Mouse (Mus musculus) thymus, postnatal 25 days (tissue): ENCODE data around the gene Appbp2.
A peak's percentile ranks its signal among the peaks of the same experiment; 100 is the strongest.
"Not testable (repeated sequence)": the region's sequence is repeated elsewhere in the genome, so short reads cannot be mapped to it uniquely, and the experiment has no call there.

ENCODE experiments used
- DNase-seq: peaks from one replicate; pipeline ENCODE4 v3.0.0; 2022

Appbp2 gene

GRCm38 (mm10) chr11:85219014-85219413, 15.9 kb downstream of the Appbp2 start:
- DNase-seq: no peak

GRCm38 (mm10) chr11:85214679-85215078, 20.3 kb downstream of the Appbp2 start:
- no peak for DNase-seq

GRCm38 (mm10) chr11:85213215-85213614, 21.7 kb downstream of the Appbp2 start:
- no peak for DNase-seq

GRCm38 (mm10) chr11:85211151-85211550, 23.8 kb downstream of the Appbp2 start:
- DNase-seq: no peak

GRCm38 (mm10) chr11:85206231-85206630, 28.7 kb downstream of the Appbp2 start:
- DNase-seq: no peak

- DNase-seq: no peak
Measured at GRCm38 (mm10) chr11:85198906-85199305, 36.0 kb downstream of the Appbp2 start.

GRCm38 (mm10) chr11:85196046-85196445, 38.9 kb downstream of the Appbp2 start:
- no peak for DNase-seq

GRCm38 (mm10) chr11:85194206-85194605, 40.7 kb downstream of the Appbp2 start:
- DNase-seq: no peak

GRCm38 (mm10) chr11:85190741-85191140, 44.2 kb downstream of the Appbp2 start:
- no peak for DNase-seq

GRCm38 (mm10) chr11:85189110-85189509, 45.8 kb downstream of the Appbp2 start:
- no peak for DNase-seq

GRCm38 (mm10) chr11:85184839-85185238, 50.1 kb downstream of the Appbp2 start:
- DNase-seq: no peak

- DNase-seq: peak; percentile 61
Measured at GRCm38 (mm10) chr11:85184082-85184481, 50.8 kb downstream of the Appbp2 start.

- no peak for DNase-seq
Measured at GRCm38 (mm10) chr11:85183284-85183779, 51.6 kb downstream of the Appbp2 start.

GRCm38 (mm10) chr11:85182617-85183283, 52.2 kb downstream of the Appbp2 start:
- DNase-seq: peak; percentile 86

GRCm38 (mm10) chr11:85178413-85178812, 56.5 kb downstream of the Appbp2 start:
- DNase-seq: no peak

- DNase-seq: no peak
Measured at GRCm38 (mm10) chr11:85177761-85178160, 57.2 kb downstream of the Appbp2 start.

GRCm38 (mm10) chr11:85175941-85176340, 59.0 kb downstream of the Appbp2 start:
- DNase-seq: no peak

- DNase-seq: no peak
Measured at GRCm38 (mm10) chr11:85170833-85171232, 64.1 kb downstream of the Appbp2 start.

GRCm38 (mm10) chr11:85170058-85170740, 64.7 kb downstream of the Appbp2 start, which contains the start of gene 1700125H20Rik:
1700125H20Rik (plus strand) TSS chr11:85170404.
- DNase-seq: peak; percentile 87

GRCm38 (mm10) chr11:85167503-85167902, 67.4 kb downstream of the Appbp2 start:
- DNase-seq: no peak

- no peak for DNase-seq
Measured at GRCm38 (mm10) chr11:85164371-85164770, 70.6 kb downstream of the Appbp2 start.

- not testable (repeated sequence) for DNase-seq
Measured at GRCm38 (mm10) chr11:85163014-85163413, 71.9 kb downstream of the Appbp2 start.

GRCm38 (mm10) chr11:85157301-85157700, 77.6 kb downstream of the Appbp2 start:
- no peak for DNase-seq

GRCm38 (mm10) chr11:85152256-85152930, 82.5 kb downstream of the Appbp2 start:
- DNase-seq: no peak
